Mouse (Mus musculus) lung, postnatal 0 days (tissue): ENCODE results near the gene Zer1.
"Not testable (repeated sequence)": the region's sequence is repeated elsewhere in the genome, so short reads cannot be mapped to it uniquely, and the experiment has no call there.

Experiments
- CTCF ChIP-seq: IDR thresholded peaks from 2 replicates; pipeline ENCODE4 v1.5.1; 2016; ENCODE audit warnings: antibody characterized with exemption, mild to moderate bottlenecking
- EP300 ChIP-seq: IDR thresholded peaks from 2 replicates; pipeline ENCODE4 v1.6.1; 2016; ENCODE audit warnings: antibody characterized with exemption, mild to moderate bottlenecking, control low read depth

DNA sequence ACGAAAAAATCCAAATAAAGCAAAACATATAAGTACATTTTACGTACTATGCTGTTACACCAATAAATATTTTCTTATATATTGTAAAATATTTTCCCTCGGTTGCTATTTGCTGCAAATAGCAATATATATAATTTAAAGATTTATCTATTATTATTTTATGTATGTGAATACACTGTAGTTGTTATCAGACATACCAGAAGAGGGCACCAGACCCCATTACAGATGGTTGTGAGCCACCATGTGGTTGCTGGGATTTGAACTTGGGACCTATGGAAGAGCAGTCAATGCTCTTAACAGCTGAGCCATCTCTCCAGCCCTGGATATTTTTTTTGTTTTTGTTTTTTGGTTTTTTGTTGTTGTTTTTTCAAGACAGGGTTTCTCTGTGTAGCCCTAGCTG, 69.1 kb downstream of the Zer1 start:
- TF ChIP-seq CTCF: peak; percentile 30; the same call in 1 of the 2 replicates
- TF ChIP-seq EP300: not testable (repeated sequence)
